Comparison of ENCODE assay signal across 30 mouse cellular contexts in the genomic region with DNA sequence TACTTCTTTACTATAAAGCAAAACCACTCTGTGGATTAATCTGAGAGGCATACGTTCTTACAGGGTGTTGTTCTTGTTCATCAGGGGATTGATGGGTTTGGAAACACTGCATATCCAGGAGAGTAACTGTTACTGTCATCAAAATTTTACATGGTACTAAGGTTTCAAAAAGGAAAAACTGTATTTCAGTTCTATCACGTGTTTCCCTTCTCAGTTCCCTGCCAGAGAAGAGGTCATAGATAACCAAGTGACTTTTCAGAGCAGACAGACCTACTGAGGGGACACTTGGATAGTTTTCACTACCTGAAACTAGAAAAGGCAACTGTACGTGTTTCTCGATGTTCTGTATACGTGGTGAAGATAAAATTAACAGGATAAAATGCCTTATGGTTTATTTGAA.
"Had no signal": no experiment of that assay in that cellular context is flagged by ENCODE, and none has a peak within 500 bp of the region (broad histone marks: within the 10 kb centered on the region; RNA-seq: fewer than 3 reads in every experiment).

No protein-coding gene starts in this region.

- H3K36me3 ChIP-seq: limb, embryonic 10.5 days; limb, embryonic 12.5 days; limb, embryonic 13.5 days; limb, embryonic 15.5 days; liver, embryonic 12.5 days; liver, embryonic 13.5 days; liver, embryonic 15.5 days; lung, embryonic 15.5 days; midbrain, embryonic 10.5 days; midbrain, embryonic 12.5 days; midbrain, embryonic 13.5 days; midbrain, embryonic 15.5 days; neural tube, embryonic 12.5 days had no signal

- H3K9ac ChIP-seq: limb, embryonic 12.5 days; limb, embryonic 13.5 days; limb, embryonic 15.5 days; liver, embryonic 12.5 days; liver, embryonic 13.5 days; liver, embryonic 14.5 days; liver, embryonic 15.5 days; liver, postnatal 0 days; lung, embryonic 14.5 days; lung, embryonic 15.5 days; midbrain, embryonic 12.5 days; midbrain, embryonic 13.5 days; midbrain, embryonic 15.5 days; neural tube, embryonic 12.5 days had no signal

- H3K4me3 ChIP-seq: limb, embryonic 10.5 days; limb, embryonic 12.5 days; limb, embryonic 13.5 days; limb, embryonic 15.5 days; liver, embryonic 12.5 days; liver, embryonic 13.5 days; liver, embryonic 15.5 days; lung, embryonic 15.5 days; megakaryocyte, embryonic 14.5 days; midbrain, embryonic 10.5 days; midbrain, embryonic 12.5 days; midbrain, embryonic 13.5 days; midbrain, embryonic 15.5 days; myocyte; neural tube, embryonic 12.5 days had no signal

- H3K4me1 ChIP-seq: limb, embryonic 10.5 days; limb, embryonic 12.5 days; limb, embryonic 13.5 days; limb, embryonic 15.5 days; liver, embryonic 12.5 days; liver, embryonic 13.5 days; liver, embryonic 15.5 days; lung, embryonic 15.5 days; megakaryocyte, embryonic 14.5 days; midbrain, embryonic 10.5 days; midbrain, embryonic 12.5 days; midbrain, embryonic 13.5 days; midbrain, embryonic 15.5 days; neural tube, embryonic 12.5 days had no signal

- H3K9me3 ChIP-seq: limb, embryonic 10.5 days; limb, embryonic 12.5 days; limb, embryonic 13.5 days; limb, embryonic 15.5 days; liver, embryonic 12.5 days; liver, embryonic 13.5 days; liver, embryonic 15.5 days; lung, embryonic 15.5 days; megakaryocyte, embryonic 14.5 days; midbrain, embryonic 10.5 days; midbrain, embryonic 12.5 days; midbrain, embryonic 13.5 days; midbrain, embryonic 15.5 days; neural tube, embryonic 12.5 days had no signal

- DNase-seq: left cerebral cortex, postnatal 4 days; liver; liver, embryonic 13.5 days; liver, postnatal 0 days; lung, adult 18-20 months; lung, adult 2 months; lung, embryonic 14.5 days; lung, postnatal 10 days; lung, postnatal 14 days; lung, postnatal 36 days; lung, postnatal 4 days; midbrain, embryonic 14.5 days had no signal

- H3K27me3 ChIP-seq: limb, embryonic 12.5 days; limb, embryonic 13.5 days; limb, embryonic 15.5 days; liver, embryonic 12.5 days; liver, embryonic 13.5 days; liver, embryonic 15.5 days; lung, embryonic 15.5 days; megakaryocyte, embryonic 14.5 days; midbrain, embryonic 12.5 days; midbrain, embryonic 13.5 days; midbrain, embryonic 15.5 days; neural tube, embryonic 12.5 days had no signal

- H3K4me2 ChIP-seq: limb, embryonic 12.5 days; limb, embryonic 13.5 days; limb, embryonic 15.5 days; liver, embryonic 11.5 days; liver, embryonic 12.5 days; liver, embryonic 13.5 days; liver, embryonic 15.5 days; lung, embryonic 14.5 days; lung, embryonic 15.5 days; midbrain, embryonic 11.5 days; midbrain, embryonic 12.5 days; midbrain, embryonic 13.5 days; midbrain, embryonic 15.5 days; neural tube, embryonic 12.5 days had no signal

- H3K27ac ChIP-seq: limb, embryonic 10.5 days; limb, embryonic 12.5 days; limb, embryonic 13.5 days; limb, embryonic 15.5 days; liver, embryonic 12.5 days; liver, embryonic 13.5 days; liver, embryonic 14.5 days; liver, embryonic 15.5 days; lung, embryonic 15.5 days; macrophage; midbrain, embryonic 10.5 days; midbrain, embryonic 12.5 days; midbrain, embryonic 13.5 days; midbrain, embryonic 15.5 days; neural tube, embryonic 12.5 days had no signal
